Mouse (Mus musculus): ENCODE measurements around the gene Klrb1c. TPM values are rescaled to one million over a fixed set of nuclear protein-coding genes. Genes with fewer than 3 reads are reported as not detected.
"Not testable (repeated sequence)": the region's sequence is repeated elsewhere in the genome, so short reads cannot be mapped to it uniquely, and the experiment has no call there.

Klrb1c gene
- total RNA-seq, 1 experiment from 2014 or later: not detected

DNA sequence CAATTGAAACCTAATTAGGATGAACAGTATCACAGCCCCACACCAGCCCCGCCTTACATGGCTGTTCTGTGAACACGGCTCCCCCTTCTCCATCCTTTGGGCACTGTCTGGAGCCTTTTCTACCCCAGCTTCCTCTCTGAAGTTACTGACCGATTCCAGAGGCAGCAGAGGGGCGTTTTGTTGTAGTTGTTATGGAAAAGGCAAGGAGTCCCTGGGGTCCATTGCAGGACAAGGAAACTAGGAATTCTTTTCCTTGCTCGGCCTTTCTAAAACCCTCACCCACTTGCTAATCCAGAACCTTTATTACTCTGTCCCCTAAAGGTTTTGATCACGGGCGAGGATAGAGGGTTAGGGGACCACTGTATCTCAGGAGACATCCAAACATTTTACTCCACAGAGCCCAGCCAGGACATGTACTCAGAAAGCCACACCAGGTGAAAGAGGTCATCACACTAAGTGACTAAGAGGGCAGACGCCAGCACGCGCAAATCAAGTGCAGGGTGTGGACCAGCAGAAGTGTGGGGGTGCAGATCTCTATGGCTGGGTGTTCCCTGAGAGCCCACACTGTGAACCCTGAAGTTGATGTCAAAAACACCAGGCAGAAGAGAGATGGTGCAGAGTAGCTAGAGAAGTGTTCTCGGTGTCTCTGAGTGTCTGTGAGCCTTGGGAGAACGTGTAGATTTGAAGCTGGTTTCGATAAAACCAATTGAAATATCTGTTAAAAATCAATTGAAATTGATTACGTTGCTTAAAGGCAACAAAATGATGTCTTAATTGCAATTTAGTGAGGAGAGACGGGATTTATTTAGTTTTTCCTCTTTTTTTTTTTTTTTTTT is 9.1 kb upstream of the Klrb1c start:
- DNase-seq: no peak

DNA sequence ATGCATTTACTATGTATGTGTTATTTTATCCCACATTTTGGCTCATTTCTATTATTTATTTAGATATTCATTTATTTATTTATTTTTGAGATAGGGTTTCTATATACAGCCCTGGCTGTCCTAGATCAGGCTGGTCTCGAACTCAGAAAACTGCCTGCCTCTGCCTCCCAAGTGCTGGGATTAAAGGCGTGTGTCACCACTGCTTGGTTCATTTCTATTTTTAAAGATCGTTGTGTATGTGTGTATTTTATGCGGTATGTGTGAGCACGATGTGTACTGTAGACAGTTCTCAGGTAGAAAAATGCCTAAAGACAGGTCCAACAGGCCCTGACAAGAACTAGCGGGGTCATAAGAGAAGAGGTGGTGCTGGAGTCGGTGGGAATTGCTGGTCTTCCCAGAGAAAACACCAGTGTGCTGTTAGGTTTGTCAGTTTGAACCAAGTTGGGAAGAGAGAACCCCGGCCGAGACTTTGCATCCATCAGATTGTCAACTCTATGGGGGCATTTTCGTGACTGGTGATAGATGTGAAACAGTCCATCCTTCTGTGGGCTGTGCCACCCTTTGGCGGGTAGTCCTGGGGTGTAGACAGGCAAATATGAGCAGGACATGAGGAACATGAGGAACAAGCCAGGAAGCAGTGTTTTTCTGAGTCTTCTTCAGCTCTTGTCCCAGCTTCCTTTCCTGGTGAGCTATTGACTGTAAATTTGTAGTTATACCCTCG is 8.3 kb upstream of the Klrb1c start:
- DNase-seq: no peak

DNA sequence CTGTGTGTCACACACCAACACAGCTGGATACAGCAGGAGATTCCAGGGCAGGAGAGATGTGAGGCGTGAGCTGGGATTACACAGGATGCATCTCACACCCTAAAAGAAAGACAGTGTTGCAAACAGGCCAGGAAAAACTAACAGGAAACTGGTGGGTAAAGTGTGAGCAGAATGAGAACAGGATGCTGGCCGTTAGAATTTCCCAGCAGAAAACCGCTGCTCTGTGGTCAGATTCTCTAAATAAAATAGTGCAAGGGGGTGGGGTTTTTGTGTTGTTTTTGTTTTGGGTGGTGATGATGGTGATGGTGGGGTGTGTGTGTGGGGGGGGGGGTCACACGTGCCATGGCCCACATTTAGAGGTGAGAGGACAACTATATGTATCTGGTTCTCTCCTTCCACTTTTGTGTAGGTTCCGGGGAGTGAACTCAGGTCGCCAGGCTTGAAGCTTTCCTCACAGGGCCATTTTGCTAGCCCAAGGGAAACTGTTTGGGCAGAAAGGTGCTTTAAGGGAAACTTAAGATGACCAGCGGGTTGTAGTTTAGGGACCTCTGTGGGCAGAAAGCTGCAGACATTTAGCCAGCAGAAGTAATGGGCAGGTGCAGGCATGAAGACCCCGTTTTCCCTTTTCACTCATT is 7.4 kb upstream of the Klrb1c start:
- no peak for DNase-seq

DNA sequence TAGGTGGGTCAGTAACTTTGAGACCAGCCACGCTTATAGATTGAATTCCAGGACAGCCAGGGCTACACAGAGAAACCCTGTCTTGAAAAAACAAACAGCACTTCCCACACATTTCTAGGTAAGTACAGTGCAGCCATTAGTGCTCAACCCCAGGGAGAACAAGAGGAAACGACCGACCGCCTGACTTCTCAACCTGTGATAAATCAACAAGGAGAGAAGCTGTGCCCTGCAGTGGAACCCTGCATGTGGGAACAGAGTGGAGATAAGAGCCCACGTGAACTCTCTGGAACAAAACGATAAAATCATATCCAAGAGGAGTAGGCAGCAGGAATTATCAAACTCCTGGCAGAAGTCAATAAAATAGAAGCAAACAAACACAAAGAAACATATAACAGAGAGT is 4.7 kb upstream of the Klrb1c start:
- no peak for DNase-seq

DNA sequence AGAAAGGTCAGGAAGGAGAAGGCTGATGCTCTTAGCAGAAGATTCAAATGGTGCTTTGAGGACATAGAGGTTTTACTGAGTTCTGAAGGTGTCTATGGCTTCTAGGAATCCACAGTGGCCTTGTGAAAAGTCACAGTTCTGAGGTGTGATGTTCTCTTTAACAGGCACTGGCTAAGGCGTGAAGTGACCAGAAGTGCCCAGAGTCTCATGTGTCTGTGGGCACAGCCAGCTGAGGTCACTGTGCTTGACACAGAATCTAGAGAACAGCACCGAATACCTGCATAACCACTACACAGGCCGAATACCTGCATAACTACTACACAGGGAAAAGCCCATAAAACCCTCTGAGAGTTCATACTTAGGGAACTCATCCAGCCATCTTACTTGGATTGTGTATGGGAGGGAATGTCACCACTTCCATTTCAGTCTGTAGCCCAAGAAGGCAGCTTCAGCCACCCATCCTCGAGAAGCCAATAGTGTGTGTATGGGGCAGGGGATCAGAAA is 1.5 kb upstream of the Klrb1c start:
- not testable (repeated sequence) for DNase-seq

DNA sequence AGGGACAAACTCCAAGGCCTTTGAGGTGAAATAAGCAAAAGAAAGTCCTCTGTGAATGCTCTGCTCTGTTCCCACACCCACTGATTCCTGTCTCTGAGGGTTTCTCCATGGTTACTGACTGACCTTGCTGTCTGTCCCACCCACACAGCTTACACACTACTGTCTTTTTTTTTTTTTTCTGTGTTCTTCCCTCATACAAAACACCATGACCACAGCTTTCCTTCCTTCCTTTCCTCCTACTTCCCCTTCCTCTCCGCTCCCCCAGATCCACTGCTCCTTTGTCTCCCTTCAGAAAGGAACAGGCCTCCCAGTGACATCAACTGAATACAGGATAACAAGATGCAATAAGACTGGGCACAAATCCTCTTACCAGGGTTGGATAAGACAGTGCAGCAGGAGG is 498 bp downstream of the Klrb1c start:
- no peak for DNase-seq

DNA sequence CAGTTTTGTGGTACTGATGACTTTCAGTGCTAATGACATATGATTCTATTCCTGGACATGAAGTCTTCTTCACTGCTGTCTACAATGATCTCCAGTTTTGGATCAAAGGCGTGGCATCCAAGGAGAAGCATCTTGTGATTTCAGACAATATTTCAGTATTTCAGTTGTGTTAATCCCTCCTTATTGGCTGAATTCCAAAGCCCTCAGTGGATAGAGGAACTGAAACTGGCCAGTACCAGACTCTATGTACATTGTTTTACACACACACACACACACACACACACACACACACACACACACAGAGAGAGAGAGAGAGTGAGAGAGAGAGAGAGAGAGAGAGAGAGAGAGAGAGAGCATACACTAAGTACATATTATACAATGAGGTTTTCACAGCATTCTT is 2.6 kb downstream of the Klrb1c start:
- not testable (repeated sequence) for DNase-seq

DNA sequence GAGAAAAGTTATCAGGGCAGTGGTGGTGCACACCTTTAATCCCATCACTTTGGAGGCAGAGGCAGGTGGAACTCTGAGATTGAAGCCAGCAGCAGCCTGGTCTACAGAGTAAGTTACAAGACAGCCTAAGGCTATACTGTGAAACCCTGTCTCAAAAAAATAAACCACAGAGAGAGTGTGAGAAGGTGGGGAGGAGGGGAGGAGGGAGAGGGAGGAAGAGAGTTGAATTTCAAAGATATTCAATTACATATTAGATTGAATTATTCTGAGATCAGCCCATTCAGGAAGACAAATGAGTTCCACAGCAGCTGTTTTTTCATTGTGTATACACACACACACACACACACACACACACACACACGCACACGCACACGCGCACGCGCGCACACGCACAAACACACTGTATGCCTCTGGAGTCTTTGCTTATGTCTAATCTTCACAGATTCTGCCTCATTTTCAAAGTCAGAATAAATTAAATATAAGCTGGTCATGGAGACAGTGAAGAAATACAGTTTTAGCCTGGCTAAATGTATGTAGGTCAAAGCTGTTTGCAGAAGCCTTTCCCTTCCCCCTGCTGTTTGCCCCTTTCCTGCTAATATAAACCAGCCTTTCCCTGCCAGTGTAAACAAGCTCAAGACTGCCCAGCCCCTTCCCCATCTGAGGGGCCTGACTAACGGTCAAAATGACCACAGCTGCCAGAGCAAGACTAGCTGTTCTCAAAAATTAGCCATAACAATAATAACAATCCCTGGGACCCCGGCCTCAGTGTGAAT is 19.3 kb downstream of the Klrb1c start:
- DNase-seq: no peak

DNA sequence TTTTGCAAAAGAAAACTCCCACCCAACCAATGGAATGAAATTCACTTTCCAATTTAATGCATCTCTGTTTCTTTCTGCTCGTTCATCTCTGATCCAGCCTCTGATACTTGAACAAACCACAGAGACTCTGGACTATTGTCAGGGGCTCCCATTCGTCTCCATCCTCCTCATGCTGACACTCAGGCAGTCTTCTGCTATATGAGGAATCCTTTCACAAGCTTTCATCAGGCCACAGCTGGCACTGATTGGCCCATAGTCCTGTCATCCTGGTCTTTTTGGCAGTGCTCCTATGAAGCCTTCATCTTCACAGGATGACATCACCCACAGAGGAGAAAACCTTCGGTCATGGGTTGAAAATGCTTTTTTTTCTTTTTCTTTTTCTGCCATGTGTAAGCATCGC is 21.0 kb downstream of the Klrb1c start:
- DNase-seq: no peak

DNA sequence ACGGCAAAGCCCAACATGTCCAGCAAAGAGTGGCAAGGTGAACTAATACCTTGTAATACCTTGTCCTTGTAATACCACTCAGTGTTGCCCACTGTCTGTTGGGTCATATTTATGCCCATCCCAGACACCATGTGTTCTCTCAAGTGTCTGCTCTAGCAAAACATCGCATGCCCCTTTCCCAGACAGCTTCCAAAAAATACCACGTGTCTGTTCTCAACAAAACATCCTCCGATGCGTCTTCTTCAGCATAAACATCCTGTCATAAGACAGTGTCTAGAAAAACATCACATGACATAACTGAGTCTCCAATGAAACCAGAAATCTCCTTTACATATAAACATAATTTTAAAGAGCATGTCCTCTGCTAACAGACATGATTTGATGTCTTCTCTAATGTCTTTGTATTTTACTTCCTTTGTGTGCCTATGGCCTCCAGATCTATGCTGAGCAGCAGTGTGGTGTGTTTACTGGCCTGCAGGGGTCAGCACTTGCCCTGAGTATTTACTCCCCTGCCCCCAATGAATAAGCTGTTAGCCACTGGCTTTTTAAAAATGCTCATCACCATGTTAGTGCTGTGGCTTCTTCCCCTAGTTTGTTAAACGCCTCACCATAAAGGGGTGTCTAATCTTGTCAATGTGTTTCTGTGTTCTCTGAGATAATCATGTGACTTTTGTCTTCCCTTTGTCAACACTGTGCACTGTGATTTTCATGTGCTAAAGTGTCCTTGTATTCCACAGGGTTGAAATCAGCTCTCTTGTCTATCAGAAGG is 22.3 kb downstream of the Klrb1c start:
- DNase-seq: peak; percentile 18

DNA sequence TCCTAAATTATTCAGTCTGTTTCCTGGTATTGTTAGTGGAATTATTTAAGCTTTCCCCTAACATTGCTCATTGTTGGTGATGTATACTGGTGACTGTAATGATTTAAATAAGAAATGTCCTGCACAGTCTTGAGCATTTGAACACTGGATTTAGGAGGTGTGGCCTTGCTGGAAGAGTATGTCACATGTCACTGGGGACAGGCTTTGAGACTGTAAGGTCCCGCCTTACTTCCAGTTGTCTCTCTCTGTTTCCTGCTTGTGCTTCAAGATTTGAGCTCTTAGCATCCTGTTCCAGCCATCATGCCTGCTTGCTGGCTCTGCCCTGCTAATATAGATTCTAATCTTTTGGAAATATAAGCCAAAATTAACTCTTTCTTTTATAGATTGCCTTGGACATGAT is 23.8 kb downstream of the Klrb1c start:
- no peak for DNase-seq

DNA sequence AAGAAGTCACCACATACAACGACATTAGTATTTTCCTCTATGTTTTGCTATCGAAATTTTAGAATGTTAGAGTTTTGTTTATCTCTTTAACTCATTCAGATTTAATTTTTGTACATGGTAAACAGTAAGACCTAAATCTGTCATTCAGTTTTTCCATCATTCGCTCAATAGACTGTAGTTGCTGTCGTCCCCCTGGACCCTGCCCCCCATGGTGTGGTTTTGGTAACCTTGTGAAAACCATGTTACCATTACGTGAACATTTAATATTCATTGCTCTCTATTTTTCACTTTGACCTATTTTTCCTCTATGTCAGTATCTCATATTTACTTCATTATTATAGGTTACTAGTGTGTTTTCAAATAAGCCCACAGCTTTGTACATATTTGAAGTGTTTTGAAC is 24.4 kb downstream of the Klrb1c start:
- DNase-seq: no peak

DNA sequence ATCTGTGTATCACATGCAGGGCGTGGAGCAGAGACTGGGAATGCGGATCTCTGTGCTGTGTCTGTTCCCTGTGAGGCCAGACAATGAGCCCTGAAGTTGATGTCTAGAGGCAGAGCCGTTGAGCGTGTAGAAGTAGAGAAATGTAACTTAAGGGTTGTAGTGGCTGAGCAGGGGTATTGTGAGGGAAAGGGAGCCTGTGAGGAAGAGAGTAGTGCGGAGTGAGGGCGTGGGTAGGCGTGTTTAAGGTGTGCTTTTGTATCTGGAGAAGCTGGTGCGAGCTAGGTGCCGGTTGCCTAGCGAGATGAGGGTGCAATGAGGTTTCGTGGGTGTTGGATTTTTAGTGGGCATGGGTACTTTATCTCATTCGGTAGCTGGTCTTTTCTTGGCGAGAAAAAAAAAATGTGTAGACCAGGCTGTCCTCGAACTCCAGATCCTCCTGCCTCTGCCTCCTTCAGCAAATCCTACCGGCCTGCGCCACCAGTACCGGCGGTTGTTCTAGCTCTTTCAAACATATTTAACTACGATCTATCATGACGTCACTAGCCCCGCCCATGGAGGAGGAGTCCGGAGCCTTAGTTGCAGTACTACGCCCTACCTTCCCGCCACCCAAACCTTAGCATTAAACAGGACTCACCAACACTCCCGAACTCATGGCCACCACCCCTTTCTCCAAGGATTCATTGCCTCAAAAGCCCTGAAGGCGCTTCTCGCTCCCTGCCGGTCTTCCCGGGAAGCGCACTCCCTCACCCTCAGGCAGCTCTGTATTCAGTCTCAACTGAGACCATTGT is 25.1 kb downstream of the Klrb1c start:
- peak; percentile 80 for DNase-seq

DNA sequence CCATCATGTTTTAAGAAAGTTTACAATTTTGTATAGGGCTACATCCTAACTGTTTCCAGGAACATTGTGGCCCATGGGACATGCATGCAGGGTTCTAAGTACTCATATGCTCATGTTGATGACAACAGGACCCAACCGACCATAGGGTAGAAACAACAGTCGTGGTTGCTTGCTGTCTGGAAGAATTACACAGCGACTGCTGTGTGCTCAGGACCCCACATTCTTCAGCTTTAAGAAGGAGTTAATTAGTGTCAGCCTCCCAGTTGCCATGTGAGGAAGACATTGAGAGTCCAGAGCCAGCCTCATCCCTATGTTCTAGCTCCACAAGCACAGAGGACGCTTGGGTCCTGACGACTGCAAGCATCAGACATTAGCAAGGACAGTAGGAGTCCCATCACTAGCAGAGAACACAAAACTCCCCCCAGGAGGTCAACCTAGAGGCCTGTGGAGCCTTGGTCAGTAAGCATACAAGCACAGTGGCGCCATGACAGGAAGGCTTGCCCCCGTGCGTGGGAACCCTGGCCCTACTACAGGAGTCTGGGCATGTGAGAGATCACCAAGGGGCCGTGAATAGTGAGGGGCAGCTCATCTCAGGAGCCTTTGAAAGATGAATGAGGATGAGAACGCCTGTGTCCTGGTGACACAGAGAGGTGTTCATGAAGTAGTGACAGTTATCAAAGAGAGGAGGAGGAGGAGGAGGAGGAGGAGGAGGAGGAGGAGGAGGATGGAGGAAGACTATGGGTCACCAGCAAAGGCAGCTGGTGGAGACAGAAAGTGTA is 25.9 kb downstream of the Klrb1c start:
- not testable (repeated sequence) for DNase-seq

DNA sequence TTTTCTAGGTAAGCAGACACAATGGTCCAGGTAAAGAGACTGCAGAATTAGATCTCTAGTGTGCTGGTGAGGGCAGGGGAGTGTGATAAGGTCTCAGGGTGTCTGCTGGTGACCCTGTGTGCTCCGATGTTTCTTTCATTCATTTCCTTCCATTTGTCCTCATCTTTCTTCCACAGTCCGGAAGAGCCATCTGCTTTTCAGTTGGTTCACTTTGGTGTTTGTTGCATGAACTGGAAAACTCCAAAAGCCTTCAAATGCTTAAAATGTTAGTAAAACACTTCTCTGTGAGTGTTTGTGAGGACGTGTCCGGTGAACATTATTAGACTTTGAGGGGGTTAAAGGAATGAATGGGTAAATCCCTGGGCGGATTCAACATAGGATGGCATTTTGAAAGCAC is 27.9 kb downstream of the Klrb1c start:
- DNase-seq: no peak

DNA sequence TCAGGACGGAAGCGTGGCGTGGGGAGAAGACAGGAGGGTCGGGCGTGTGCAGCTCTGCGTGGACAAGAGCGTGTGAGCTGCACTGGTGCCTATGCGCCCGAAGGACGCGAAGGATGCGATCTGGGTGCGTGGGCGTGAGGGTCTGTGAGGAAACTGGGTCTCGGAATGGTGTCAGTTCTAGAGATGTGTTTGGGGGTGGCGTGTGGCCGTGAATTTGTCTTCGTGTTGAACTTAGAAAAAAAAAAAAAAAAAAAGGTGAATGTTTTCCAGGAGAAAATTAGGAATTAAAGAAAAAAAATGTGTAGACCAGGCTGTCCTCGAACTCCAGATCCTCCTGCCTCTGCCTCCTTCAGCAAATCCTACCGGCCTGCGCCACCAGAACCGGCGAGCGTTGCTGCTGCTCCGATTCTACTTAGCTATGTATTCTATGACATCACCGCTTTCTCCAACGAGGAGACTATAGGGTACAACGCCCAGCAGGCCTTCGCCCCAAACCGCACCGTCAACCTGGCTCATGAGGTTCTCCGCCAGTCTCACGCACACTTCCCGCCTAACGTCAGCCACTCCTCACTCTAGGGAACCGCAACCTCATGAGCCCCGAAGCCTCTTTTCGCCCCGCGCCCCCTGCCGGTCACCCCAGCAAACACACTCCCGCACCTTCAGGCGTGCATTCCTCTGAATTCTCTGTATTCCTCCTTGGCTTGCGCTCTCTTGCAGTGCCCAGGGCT is 28.4 kb downstream of the Klrb1c start:
- DNase-seq: peak; percentile 74

DNA sequence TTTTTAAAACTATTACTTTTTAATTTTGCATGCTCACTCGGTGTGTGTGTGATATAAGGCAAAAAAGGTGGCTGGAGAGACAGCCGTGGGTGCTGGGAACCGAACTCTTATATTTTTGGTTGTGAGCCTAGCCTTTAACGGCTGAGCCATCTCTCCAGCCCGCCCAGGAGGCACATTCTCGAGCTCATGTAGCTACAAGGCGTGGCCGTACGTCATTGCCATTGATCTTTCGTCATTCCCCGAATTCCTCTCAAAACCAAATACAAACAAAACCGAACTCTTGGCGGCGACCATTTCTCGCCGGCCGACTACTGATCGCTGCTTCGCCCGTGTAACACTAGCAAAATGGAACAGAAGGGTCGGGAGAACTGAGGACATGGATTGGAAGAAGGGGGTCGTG is 29.0 kb downstream of the Klrb1c start:
- peak; percentile 87 for DNase-seq

DNA sequence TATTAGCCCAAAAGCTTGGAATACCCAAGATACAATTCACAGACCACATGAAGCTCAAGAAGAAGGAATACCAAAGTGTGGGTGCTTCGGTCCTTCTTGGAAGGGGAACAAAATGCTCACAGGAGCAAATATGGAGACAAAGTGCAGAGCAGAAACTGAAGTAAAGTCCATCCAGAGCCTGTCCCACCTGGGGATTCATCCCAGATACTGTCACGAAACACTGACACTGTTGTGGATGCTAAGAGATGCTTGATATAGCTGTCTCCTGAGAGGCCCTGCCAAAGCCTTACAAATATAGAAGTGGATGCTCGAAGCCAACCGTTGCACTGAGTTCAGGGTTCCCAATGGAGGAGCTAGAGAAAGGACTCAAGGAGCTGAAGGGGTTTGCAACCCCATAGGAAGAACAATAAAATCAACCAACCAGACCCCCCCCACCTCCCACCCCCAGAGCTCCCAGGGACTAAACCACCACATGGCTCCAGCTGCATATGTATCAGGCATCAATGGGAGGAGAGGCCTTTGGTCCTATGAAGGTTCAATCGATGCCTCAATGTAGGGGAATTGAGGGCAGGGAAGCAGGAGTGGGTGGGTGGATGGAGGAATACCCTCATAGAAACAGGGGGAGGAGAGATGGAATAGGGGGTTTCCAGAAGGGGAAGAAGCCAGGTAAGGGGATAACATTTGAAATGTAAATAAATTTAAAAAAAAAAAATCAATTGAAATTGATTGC is 29.6 kb downstream of the Klrb1c start:
- DNase-seq: no peak

All from adrenal gland, postnatal 25 days (tissue).